Mouse (Mus musculus) lung, embryonic 14.5 days (tissue): Measurements from ENCODE around the gene Itpk1. TPM values are rescaled to one million over a fixed set of nuclear protein-coding genes. Genes with fewer than 3 reads are reported as not detected.

Experiments
- ATAC-seq: fragments of 200-750 bp; cut with Nextera tagmentation; 2 replicates; pipeline ENCODE4 v1.8.0; 2017; ENCODE audit warnings: mild to moderate bottlenecking, moderate TSS enrichment, moderate library complexity; ENCODE audit not compliant: insufficient read depth
- DNase-seq: peaks from one replicate; pipeline ENCODE4 v3.0.0-alpha.2; 2015
- H3K27ac ChIP-seq: fragments of 300-500 bp; sonication (generic); 2 replicates; pipeline ENCODE4 v1.5.1; 2014; ENCODE audit warnings: low read depth, mild to moderate bottlenecking, moderate library complexity
- H3K27me3 ChIP-seq: fragments of 300-500 bp; sonication (generic); 2 replicates; pipeline ENCODE4 v1.6.1; 2014; ENCODE audit warnings: low read length, control low read depth; ENCODE audit not compliant: insufficient read depth
- H3K36me3 ChIP-seq: fragments of 300-500 bp; sonication (generic); 2 replicates; pipeline ENCODE4 v1.6.1; 2014; ENCODE audit warnings: control low read depth; ENCODE audit not compliant: insufficient read depth
- H3K4me1 ChIP-seq: fragments of 300-500 bp; sonication (generic); 2 replicates; pipeline ENCODE4 v1.6.1; 2014; ENCODE audit warnings: antibody characterized with exemption, control low read depth; ENCODE audit not compliant: insufficient read depth
- H3K4me2 ChIP-seq: fragments of 300-500 bp; sonication (generic); 2 replicates; pipeline ENCODE4 v1.6.1; 2014; ENCODE audit warnings: mild to moderate bottlenecking
- H3K4me3 ChIP-seq: fragments of 300-500 bp; sonication (generic); 2 replicates; pipeline ENCODE4 v1.5.1; 2014; ENCODE audit warnings: low read depth, low read length
- H3K9ac ChIP-seq: fragments of 300-500 bp; sonication (generic); 2 replicates; pipeline ENCODE4 v1.6.1; 2014
- H3K9me3 ChIP-seq: fragments of 300-500 bp; sonication (generic); 2 replicates; pipeline ENCODE4 v1.6.1; 2016; ENCODE audit warnings: low read depth, low read length, control low read depth
- CTCF ChIP-seq: IDR thresholded peaks from 2 replicates; pipeline ENCODE4 v1.5.1; 2016; ENCODE audit warnings: antibody characterized with exemption, low read depth
- WGBS: fragments of 180-500 bp; shearing (Covaris S2); extraction: QIAGEN DNeasy Blood & Tissue Kit; methylation state at CpG from one replicate; pipeline ENCODE4 v1.1.7; 2014; 5-methylcytosine and 5-hydroxymethylcytosine counted together
- polyA plus RNA-seq: library from polyadenylated mRNA; unstranded; fragments of >200 nt; fragmentation: Nextera tagmentation; extraction: Ambion mirVana; gene quantifications from 2 replicates; pipeline ENCODE4 v1.2.1, GENCODE M21; 2014

Itpk1 gene
- polyA plus RNA-seq, 1 experiment from 2014 or later = 8.4 TPM

DNA sequence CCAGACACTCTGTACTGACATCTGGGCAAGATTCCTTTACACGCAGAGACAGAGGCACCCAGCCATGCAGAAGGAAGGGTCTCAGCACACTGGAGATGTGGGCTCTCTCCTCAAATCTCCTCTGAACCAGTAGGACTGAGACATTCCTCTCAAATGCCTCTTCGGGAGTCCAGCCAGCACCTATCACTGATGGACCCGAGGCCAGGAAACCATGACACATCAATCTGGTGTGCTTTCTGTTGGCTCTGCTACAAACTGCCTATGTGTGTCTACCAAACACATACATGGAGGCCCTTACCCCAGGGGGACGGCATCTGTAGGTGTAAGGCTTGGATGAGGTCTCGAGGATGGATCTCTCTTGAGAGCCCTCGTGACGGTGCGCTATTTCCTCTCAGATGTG lies 117.6 kb downstream of the Itpk1 start:
- ATAC-seq (no peak), DNase-seq (no peak)
- Histone ChIP-seq H3K4me3 (no peak overlapping the region), H3K4me1 (no peaks in the 10 kb centered on the region), H3K4me2 (no peak overlapping the region), H3K9me3 (no peaks in the 10 kb centered on the region), H3K9ac (no peak overlapping the region), H3K36me3 (no peaks in the 10 kb centered on the region), H3K27me3 (no peaks in the 10 kb centered on the region), H3K27ac (no peak overlapping the region)
- WGBS = 79% methylated on average over 8 of the region's 8 CpGs
- TF ChIP-seq CTCF = no peak

- Histone ChIP-seq H3K9ac (no peak overlapping the region), H3K4me2 (no peak overlapping the region), H3K9me3 (no peaks in the 10 kb centered on the region), H3K4me3 (no peak overlapping the region), H3K36me3 (no peaks in the 10 kb centered on the region), H3K27me3 (no peaks in the 10 kb centered on the region), H3K27ac (no peak overlapping the region), H3K4me1 (no peaks in the 10 kb centered on the region)
- DNase-seq (no peak), ATAC-seq (no peak)
- 68% methylated on average over 9 of the region's 9 CpGs for WGBS
- TF ChIP-seq CTCF = no peak
These were observed 118.3 kb downstream of the Itpk1 start for GRCm38 (mm10) chr12:102586286-102586881.

DNA sequence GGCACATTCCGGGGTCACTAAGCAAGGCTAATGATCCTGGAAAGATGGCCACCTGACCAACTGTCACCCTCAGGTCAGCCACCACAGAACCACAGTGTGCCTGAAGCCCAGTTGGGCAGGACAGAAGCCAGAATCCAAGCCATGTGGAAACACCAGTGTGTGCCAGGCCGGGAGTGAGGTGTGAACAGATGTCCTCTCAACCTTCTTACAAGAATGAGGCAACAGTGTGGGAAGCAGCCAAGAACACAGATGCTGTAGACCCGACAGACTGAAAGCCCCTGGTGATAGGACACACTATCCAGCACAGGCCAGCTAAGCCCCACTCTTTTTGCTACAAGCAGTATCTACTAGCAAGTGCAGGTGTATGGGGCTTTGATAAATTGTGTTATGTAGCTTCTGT lies 119.3 kb downstream of the Itpk1 start:
- H3K4me3 ChIP-seq = no peak overlapping the region
- H3K36me3 ChIP-seq = no peaks in the 10 kb centered on the region
- no peaks in the 10 kb centered on the region for H3K9me3 ChIP-seq
- H3K4me2 ChIP-seq = no peak overlapping the region
- ATAC-seq (no peak), DNase-seq (no peak)
- no peak overlapping the region for H3K27ac ChIP-seq
- H3K27me3 ChIP-seq = no peaks in the 10 kb centered on the region
- no peak for TF ChIP-seq CTCF
- WGBS = 67% methylated on average over 3 of the region's 3 CpGs
- no peaks in the 10 kb centered on the region for H3K4me1 ChIP-seq
- H3K9ac ChIP-seq = no peak overlapping the region

- 71% methylated on average over 11 of the region's 11 CpGs for WGBS
- H3K9me3 ChIP-seq = no peaks in the 10 kb centered on the region
- no peak overlapping the region for H3K27ac ChIP-seq
- no peaks in the 10 kb centered on the region for H3K4me1 ChIP-seq
- DNase-seq (no peak), ATAC-seq (no peak)
- H3K4me3 ChIP-seq = no peak overlapping the region
- no peaks in the 10 kb centered on the region for H3K36me3 ChIP-seq
- no peak for TF ChIP-seq CTCF
- H3K9ac ChIP-seq = no peak overlapping the region
- no peak overlapping the region for H3K4me2 ChIP-seq
- no peaks in the 10 kb centered on the region for H3K27me3 ChIP-seq
These were observed 122.3 kb downstream of the Itpk1 start for GRCm38 (mm10) chr12:102582441-102582840.

DNA sequence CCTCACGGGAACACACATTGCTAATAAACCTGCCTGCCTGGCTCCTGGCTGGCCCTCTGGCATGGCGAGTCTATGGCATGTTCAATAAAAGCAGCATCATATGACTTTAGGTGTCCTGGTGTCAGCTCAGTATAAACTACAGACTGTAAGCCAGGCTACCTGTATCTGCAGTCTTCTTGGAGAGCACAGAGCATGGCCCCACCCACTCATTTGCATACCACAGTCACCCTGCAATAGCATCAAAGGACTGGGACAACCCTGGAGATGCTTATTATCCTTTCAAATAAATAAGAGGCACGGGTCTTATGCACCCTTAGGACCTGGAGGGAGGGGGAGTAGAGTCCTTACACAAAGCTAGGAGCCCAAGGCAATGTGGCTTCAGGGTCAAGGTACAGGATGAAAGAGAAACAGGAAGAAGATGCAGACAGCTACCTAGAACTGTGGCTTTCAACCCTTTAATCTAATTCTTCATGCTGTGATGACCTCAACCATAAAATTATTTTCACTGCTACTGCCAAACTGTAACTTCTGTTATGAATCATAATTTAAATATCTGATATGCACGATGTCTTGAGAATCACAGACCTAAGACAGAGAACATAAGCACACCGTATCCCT lies 123.0 kb downstream of the Itpk1 start:
- Histone ChIP-seq H3K4me1 (no peaks in the 10 kb centered on the region), H3K9me3 (no peaks in the 10 kb centered on the region), H3K27me3 (no peaks in the 10 kb centered on the region), H3K4me2 (no peak overlapping the region), H3K9ac (no peak overlapping the region), H3K36me3 (no peaks in the 10 kb centered on the region), H3K4me3 (no peak overlapping the region), H3K27ac (no peak overlapping the region)
- no peak for DNase-seq
- 70% methylated on average over 5 of the region's 5 CpGs for WGBS
- no peak for TF ChIP-seq CTCF
- ATAC-seq = no peak

DNA sequence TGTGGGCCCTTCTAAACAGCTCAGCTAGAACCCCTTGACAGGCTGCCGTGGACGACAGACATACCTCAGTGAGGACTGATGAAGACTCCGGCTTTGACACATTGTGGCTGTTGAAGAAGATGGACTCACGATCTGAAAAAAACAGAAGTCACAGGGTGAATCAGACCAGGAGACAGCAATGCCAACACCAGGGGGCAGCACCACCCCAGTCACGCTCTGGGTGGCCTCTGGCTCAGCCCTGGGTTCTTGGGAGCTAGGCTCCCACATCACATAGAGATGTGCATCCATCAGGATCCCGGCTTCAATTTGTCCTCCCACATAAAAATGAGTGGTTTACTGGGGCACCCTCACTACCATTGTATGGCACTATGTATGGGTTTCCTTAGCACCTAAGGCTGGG lies 125.7 kb downstream of the Itpk1 start:
- H3K27ac ChIP-seq = no peak overlapping the region
- H3K4me3 ChIP-seq = no peak overlapping the region
- TF ChIP-seq CTCF = peak; percentile 83
- DNase-seq = peak; percentile 84
- no peaks in the 10 kb centered on the region for H3K36me3 ChIP-seq
- H3K9me3 ChIP-seq = no peaks in the 10 kb centered on the region
- no peaks in the 10 kb centered on the region for H3K4me1 ChIP-seq
- H3K9ac ChIP-seq = no peak overlapping the region
- H3K4me2 ChIP-seq = no peak overlapping the region
- ATAC-seq = 0 out of 2 replicates have a peak, but pooled peaks have one; percentile 52
- WGBS = 52% methylated on average over 6 of the region's 6 CpGs
- H3K27me3 ChIP-seq = no peaks in the 10 kb centered on the region

GRCm38 (mm10) chr12:102576659-102577398 lies 127.9 kb downstream of the Itpk1 start:
- WGBS = 60% methylated on average over 10 of the region's 10 CpGs
- H3K27ac ChIP-seq = no peak overlapping the region
- ATAC-seq = no peak

More at GRCm38 (mm10) chr12:102576659-102577398, 127.9 kb downstream of the Itpk1 start:
- H3K9ac ChIP-seq = no peak overlapping the region
- H3K9me3 ChIP-seq = no peaks in the 10 kb centered on the region
- H3K4me3 ChIP-seq = no peak overlapping the region
- no peaks in the 10 kb centered on the region for H3K36me3 ChIP-seq
- H3K4me1 ChIP-seq = no peaks in the 10 kb centered on the region
- DNase-seq = no peak
- no peaks in the 10 kb centered on the region for H3K27me3 ChIP-seq
- no peak for TF ChIP-seq CTCF
- no peak overlapping the region for H3K4me2 ChIP-seq
